Mouse (Mus musculus): ENCODE results near the gene Patl2.
"Not testable (repeated sequence)": the region's sequence is repeated elsewhere in the genome, so short reads cannot be mapped to it uniquely, and the experiment has no call there.

DNA sequence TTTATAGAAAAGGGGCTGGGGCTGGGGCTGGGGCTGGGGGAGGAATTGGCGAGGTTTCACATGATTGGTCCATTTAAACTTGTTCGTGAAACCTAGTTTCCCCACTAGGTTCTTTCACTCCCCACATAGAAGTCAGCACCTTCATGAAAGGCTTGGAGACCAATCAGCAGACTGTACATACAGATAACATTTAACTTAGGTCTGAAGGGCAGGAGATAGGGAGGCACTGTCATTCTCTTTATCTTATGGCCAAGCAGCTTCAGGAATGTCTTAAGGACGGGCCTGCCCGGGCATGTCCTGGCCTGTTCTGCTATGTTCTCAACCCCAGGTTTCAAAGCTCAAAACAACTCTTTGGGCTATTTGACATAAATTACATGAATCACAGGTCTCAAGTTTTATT is 31.1 kb upstream of the Patl2 start:
- TF ChIP-seq CTCF (IDR thresholded peaks at IDR 0.05; ENCODE audit: low read depth, low read length); TAL1 (conservative IDR thresholded peaks at IDR 0.05; ENCODE audit: low read depth, low read length); GATA1 (IDR thresholded peaks at IDR 0.05; ENCODE audit: borderline replicate concordance, low read length); POLR2AphosphoS5 (IDR thresholded peaks at IDR 0.05; ENCODE audit: insufficient replicate concordance, low read depth, low read length); GATA2 (IDR thresholded peaks at IDR 0.05; ENCODE audit: borderline replicate concordance, low read depth, low read length): not testable (repeated sequence)

All from G1E (cell line).